Mouse (Mus musculus) cerebellum, adult 2 months (tissue): Measurements from ENCODE around the gene Srcin1.

Source experiments
- CTCF ChIP-seq: fragments of 200-500 bp; IDR thresholded peaks from 2 replicates; pipeline ENCODE4 v1.5.1; 2011; ENCODE audit warnings: low read depth, mild to moderate bottlenecking, control low read depth, low read length, moderate library complexity, borderline replicate concordance; ENCODE audit not compliant: insufficient read depth
- POLR2A ChIP-seq: fragments of 200-500 bp; IDR thresholded peaks from 2 replicates; pipeline ENCODE4 v1.6.1; 2011; ENCODE audit warnings: low read length, control low read depth, borderline replicate concordance; ENCODE audit not compliant: insufficient read depth

DNA sequence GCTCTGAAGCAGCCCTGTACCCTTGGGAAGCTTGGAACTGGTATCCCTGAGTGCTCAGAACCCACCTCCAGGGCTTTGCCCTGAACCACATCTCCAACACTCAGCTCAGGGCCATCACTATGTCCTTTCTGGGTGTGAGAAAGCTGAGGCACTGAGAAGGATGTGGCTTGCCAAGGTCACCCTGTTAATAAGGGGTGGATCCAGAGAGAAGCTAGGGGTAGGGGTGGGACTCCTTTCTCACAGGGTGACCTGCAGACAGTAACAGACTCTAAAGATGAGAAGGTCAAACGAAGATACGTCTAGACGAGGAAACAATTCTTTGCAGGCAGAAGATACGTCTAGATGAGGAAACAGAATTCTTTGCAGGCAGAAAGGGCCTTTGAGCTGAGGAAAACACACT is 73.1 kb downstream of the Srcin1 start:
- TF ChIP-seq CTCF, result no peak
- TF ChIP-seq POLR2A, result no peak
